Comparison of ENCODE assay signal across 18 mouse cellular contexts in genomic region chr11:84079887-84080286, GRCm38 (mm10). TPM values are rescaled to one million over a fixed set of nuclear protein-coding genes. Genes with fewer than 3 reads are reported as not detected.
DNase-seq lines count a peak whose midpoint lies in the region; ATAC-seq and TF ChIP-seq lines count a peak whose summit lies in the region.
"Had no signal": no experiment of that assay in that cellular context is flagged by ENCODE, and none has a peak within 500 bp of the region (broad histone marks: within the 10 kb centered on the region; RNA-seq: fewer than 3 reads in every experiment).

No protein-coding gene starts in this region.

- peaks cover 23% of the 10 kb centered on the region; the same call in 1 of the 2 replicates for H3K36me3 ChIP-seq in heart, embryonic 14.5 days (ENCODE audit: control insufficient read depth, insufficient read depth, low read length)
- peaks cover 28% of the 10 kb centered on the region; the same call in 1 of the 2 replicates for H3K36me3 ChIP-seq in kidney, embryonic 16.5 days (ENCODE audit: insufficient read depth, low read length)

- no peak for TF ChIP-seq CTCF in lung, adult 2 months (IDR thresholded peaks at IDR 0.05; ENCODE audit: insufficient read depth, low read length)

- no peaks in the 10 kb centered on the region for H3K9me3 ChIP-seq in heart, embryonic 14.5 days (ENCODE audit: control insufficient read depth, low read length)
- no peaks in the 10 kb centered on the region for H3K9me3 ChIP-seq in kidney, embryonic 16.5 days (ENCODE audit: low read length)
- H3K9me3 ChIP-seq: embryonic facial prominence, embryonic 15.5 days; G1E; hindbrain, embryonic 12.5 days; neural tube, embryonic 13.5 days had no signal

- H3K27me3 ChIP-seq in heart, embryonic 14.5 days (ENCODE audit: control insufficient read depth, insufficient read depth, low read length), result no peaks in the 10 kb centered on the region
- H3K27me3 ChIP-seq in kidney, embryonic 16.5 days (ENCODE audit: insufficient read depth, low read length), result no peaks in the 10 kb centered on the region
- H3K27me3 ChIP-seq: embryonic facial prominence, embryonic 15.5 days; hindbrain, embryonic 12.5 days; neural tube, embryonic 13.5 days had no signal

- no peak overlapping the region for H3K4me3 ChIP-seq in heart, embryonic 14.5 days (ENCODE audit: control insufficient read depth in 1 of 2, insufficient read depth in 1 of 2, low read depth in 1 of 2, low read length in 2 of 2)
- no peak overlapping the region for H3K4me3 ChIP-seq in kidney, embryonic 16.5 days (ENCODE audit: low read length)
- H3K4me3 ChIP-seq in lung, adult 2 months (replicated peaks; ENCODE audit: extremely low read depth, low read depth, low read length), result no peak overlapping the region
- H3K4me3 ChIP-seq: embryonic facial prominence, embryonic 15.5 days; hindbrain, embryonic 12.5 days; neural tube, embryonic 13.5 days had no signal

- 0 out of 2 replicates have a peak overlapping the region, but pooled peaks have one; percentile 8 for H3K4me2 ChIP-seq in heart, embryonic 14.5 days (ENCODE audit: low read length)
- no peak overlapping the region for H3K4me2 ChIP-seq in kidney, embryonic 16.5 days (replicated peaks; ENCODE audit: low read depth, low read length)
- H3K4me2 ChIP-seq: embryonic facial prominence, embryonic 15.5 days; hindbrain, embryonic 12.5 days; midbrain, embryonic 11.5 days; neural tube, embryonic 13.5 days had no signal

- peak; percentile 61; the same call in 1 of the 2 replicates for ATAC-seq in heart, embryonic 14.5 days (ENCODE audit: insufficient number of reproducible peaks, insufficient read depth, low FRiP score, low read depth)
- ATAC-seq in kidney, embryonic 16.5 days (ENCODE audit: low FRiP score, low TSS enrichment), result no peak
- ATAC-seq: inflammation-experienced regulatory T-cells, adult 6 months; liver, postnatal 0 days had no signal

- H3K4me1 ChIP-seq in heart, embryonic 14.5 days (ENCODE audit: control insufficient read depth in 2 of 2, insufficient read depth in 2 of 2, low read length in 2 of 2), result peaks cover 10 to 17% of the 10 kb centered on the region in 2 experiments
- H3K4me1 ChIP-seq in kidney, embryonic 16.5 days (ENCODE audit: insufficient read depth, low read length), result peaks cover 9% of the 10 kb centered on the region; the same call in 1 of the 2 replicates
- H3K4me1 ChIP-seq in lung, adult 2 months (ENCODE audit: control insufficient read depth, insufficient read depth, low read length), result no peaks in the 10 kb centered on the region
- H3K4me1 ChIP-seq: hindbrain, embryonic 12.5 days; neural tube, embryonic 13.5 days had no signal

- no peak overlapping the region for H3K9ac ChIP-seq in heart, embryonic 14.5 days (ENCODE audit: low read length)
- no peak overlapping the region for H3K9ac ChIP-seq in kidney, embryonic 16.5 days (replicated peaks; ENCODE audit: low read length)
- H3K9ac ChIP-seq: embryonic facial prominence, embryonic 15.5 days; hindbrain, embryonic 12.5 days; liver, postnatal 0 days; neural tube, embryonic 13.5 days had no signal

- peak overlapping the region; percentile 26 to 57; a peak in 3 of 4 replicates for H3K27ac ChIP-seq in heart, embryonic 14.5 days (replicated peaks in 1 of 2; ENCODE audit: control insufficient read depth in 1 of 2, insufficient read depth in 1 of 2, low read depth in 2 of 2, low read length in 2 of 2)
- H3K27ac ChIP-seq in kidney, embryonic 16.5 days (ENCODE audit: low read length), result peak overlapping the region; percentile 78
- H3K27ac ChIP-seq: embryonic facial prominence, embryonic 15.5 days; hindbrain, embryonic 12.5 days; neural tube, embryonic 13.5 days had no signal

- DNase-seq in heart, adult 8-10 months (ENCODE audit: low spot score), result no peak
- DNase-seq in kidney, adult 18-20 months, result no peak
- peak; percentile 37 for DNase-seq in lung, adult 2 months
- DNase-seq in lung, postnatal 36 days, result peak; percentile 79
- no peak for DNase-seq in embryo, embryonic 10 days (ENCODE audit: low spot score)
- no peak for DNase-seq in right cerebral cortex, postnatal 36 days (ENCODE audit: low spot score in 2 of 2)
- DNase-seq: cerebellum, adult 8-10 months; liver; liver, postnatal 0 days; right cerebral cortex, postnatal 14 days had no signal

- no peak for TF ChIP-seq POLR2A in lung, adult 2 months (IDR thresholded peaks at IDR 0.05; ENCODE audit: borderline replicate concordance, extremely low read depth, low read depth, low read length)

- 34% methylated on average over 4 of the region's 4 CpGs for WGBS in heart, embryonic 14.5 days
- WGBS in kidney, embryonic 16.5 days, result 85% methylated on average over 4 of the region's 4 CpGs
- WGBS in lung, adult 2 months, result 50% methylated on average over 4 of the region's 4 CpGs

RNA-seq across cellular contexts. Expression of gene Dusp14, which starts 10.8 kb away (rescaled TPM):
- 4.2 and 5.0 TPM in 2 replicates for polyA plus RNA-seq in heart, embryonic 14.5 days (2014; fragmentation: Nextera tagmentation; extraction: Ambion mirVana)
- total RNA-seq in heart, adult 8-10 months (2022), result under 1 TPM in 3 of 4 experiments, not detected in 1; 0.50 to 0.80 (median 0.78) TPM
- 45.4 and 54.6 TPM in 2 replicates for polyA plus RNA-seq in kidney, embryonic 16.5 days (2015; fragmentation: Nextera tagmentation; extraction: Ambion mirVana)
- polyA plus RNA-seq in lung, adult 2 months (2012; rRNA removed), result 70.3 and 122 TPM in 2 replicates
- total RNA-seq: G1E had no signal
- polyA plus RNA-seq: G1E had no signal

RNA-seq across cellular contexts. Expression of gene Tada2a, which starts 49.5 kb away (rescaled TPM):
- polyA plus RNA-seq in heart, embryonic 14.5 days (2014; fragmentation: Nextera tagmentation; extraction: Ambion mirVana), result 16.8 and 16.9 TPM in 2 replicates
- 1 to 10 TPM; 8.0 to 8.2 (median 8.1) TPM for total RNA-seq in heart, adult 8-10 months (2022)
- polyA plus RNA-seq in kidney, embryonic 16.5 days (2015; fragmentation: Nextera tagmentation; extraction: Ambion mirVana), result 34.1 and 36.1 TPM in 2 replicates
- polyA plus RNA-seq in lung, adult 2 months (2012; rRNA removed), result 4.5 and 6.8 TPM in 2 replicates

RNA-seq across cellular contexts. Expression of gene Acaca, which starts 49.6 kb away (rescaled TPM):
- 8.3 and 8.9 TPM in 2 replicates for polyA plus RNA-seq in heart, embryonic 14.5 days (2014; fragmentation: Nextera tagmentation; extraction: Ambion mirVana)
- total RNA-seq in heart, adult 8-10 months (2022), result 10 to 100 TPM; 14.3 to 18.9 (median 16.8) TPM
- polyA plus RNA-seq in kidney, embryonic 16.5 days (2015; fragmentation: Nextera tagmentation; extraction: Ambion mirVana), result 12.0 TPM in 2 replicates
- polyA plus RNA-seq in lung, adult 2 months (2012; rRNA removed), result 25.1 and 34.5 TPM in 2 replicates

Comparison
In these comparisons a context has a peak if more than half of its experiments do, and no peak if none do; other contexts are left out.
1. DNase-seq: peak in lung, adult 2 months (single experiment) and lung, postnatal 36 days (single experiment); none in heart, adult 8-10 months (single experiment), kidney, adult 18-20 months (single experiment), embryo, embryonic 10 days (single experiment) and right cerebral cortex, postnatal 36 days (0 of 2).